Mouse (Mus musculus): ENCODE data around the gene Ehbp1l1. TPM values are rescaled to one million over a fixed set of nuclear protein-coding genes. Genes with fewer than 3 reads are reported as not detected.

Ehbp1l1 gene
- polyA plus RNA-seq, 1 experiment, result 19.3 TPM

- H3K27ac ChIP-seq (ENCODE audit: insufficient read depth, low read depth, low read length), result peak overlapping the region; percentile 41
- H3K36me3 ChIP-seq (ENCODE audit: control insufficient read depth, insufficient read depth, low read length), result no peaks in the 10 kb centered on the region
- DNase-seq, result no peak
- no peaks in the 10 kb centered on the region for H3K27me3 ChIP-seq (replicated peaks; ENCODE audit: control insufficient read depth, insufficient read depth, low read length)
- H3K4me3 ChIP-seq (ENCODE audit: insufficient read depth, low read depth, low read length), result peak overlapping the region; percentile 2; the same call in 1 of the 2 replicates
- no peak for TF ChIP-seq POLR2A (IDR thresholded peaks at IDR 0.05; ENCODE audit: low read depth, low read length)
- no peak for TF ChIP-seq CTCF (conservative IDR thresholded peaks at IDR 0.05; ENCODE audit: insufficient read depth, insufficient read length, low read depth, low read length)
- peaks cover 21% of the 10 kb centered on the region; the same call in 1 of the 2 replicates for H3K4me1 ChIP-seq (ENCODE audit: control insufficient read depth, insufficient read depth, low read length)
- WGBS, result 60% methylated on average over 15 of the region's 15 CpGs
These were observed 953 bp upstream of the Ehbp1l1 start for GRCm38 (mm10) chr19:5726961-5727578.

GRCm38 (mm10) chr19:5725029-5725707, 949 bp downstream of the Ehbp1l1 start:
- H3K36me3 ChIP-seq (ENCODE audit: control insufficient read depth, insufficient read depth, low read length), result no peaks in the 10 kb centered on the region
- H3K4me1 ChIP-seq (ENCODE audit: control insufficient read depth, insufficient read depth, low read length), result peaks cover 16% of the 10 kb centered on the region; the same call in 1 of the 2 replicates
- no peak for TF ChIP-seq POLR2A (IDR thresholded peaks at IDR 0.05; ENCODE audit: low read depth, low read length)
- TF ChIP-seq CTCF (conservative IDR thresholded peaks at IDR 0.05; ENCODE audit: insufficient read depth, insufficient read length, low read depth, low read length), result no peak
- H3K27me3 ChIP-seq (replicated peaks; ENCODE audit: control insufficient read depth, insufficient read depth, low read length), result no peaks in the 10 kb centered on the region
- peak overlapping the region; percentile 70 for H3K4me3 ChIP-seq (ENCODE audit: insufficient read depth, low read depth, low read length)
- H3K27ac ChIP-seq (ENCODE audit: insufficient read depth, low read depth, low read length), result peak overlapping the region; percentile 88
- DNase-seq, result peak; percentile 40
- WGBS, result 53% methylated on average over 12 of the region's 12 CpGs

DNA sequence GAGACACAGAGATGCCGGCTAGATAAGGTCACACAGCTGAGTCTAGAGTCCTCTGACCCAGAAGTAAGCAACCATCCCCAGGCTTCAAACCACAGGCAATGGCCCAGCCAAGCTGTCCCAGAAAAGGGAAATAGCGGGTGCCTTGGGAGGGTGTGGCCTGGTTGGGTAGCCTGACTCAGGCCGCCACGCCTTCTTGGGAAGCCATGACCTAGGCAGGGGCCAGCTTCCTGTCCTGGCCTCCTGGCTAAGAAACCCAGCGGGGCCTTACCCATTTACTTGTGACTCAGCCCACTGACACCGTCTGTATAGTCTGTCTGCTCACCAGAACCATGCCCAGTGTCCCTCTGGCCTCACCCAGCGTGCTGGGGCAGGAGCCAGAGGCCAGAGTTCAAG, 1.6 kb downstream of the Ehbp1l1 start:
- no peak for TF ChIP-seq CTCF (conservative IDR thresholded peaks at IDR 0.05; ENCODE audit: insufficient read depth, insufficient read length, low read depth, low read length)
- no peak for TF ChIP-seq POLR2A (IDR thresholded peaks at IDR 0.05; ENCODE audit: low read depth, low read length)
- H3K36me3 ChIP-seq (ENCODE audit: control insufficient read depth, insufficient read depth, low read length), result no peaks in the 10 kb centered on the region
- H3K27ac ChIP-seq (ENCODE audit: insufficient read depth, low read depth, low read length), result peak overlapping the region; percentile 88
- peak overlapping the region; percentile 70 for H3K4me3 ChIP-seq (ENCODE audit: insufficient read depth, low read depth, low read length)
- peaks cover 13% of the 10 kb centered on the region; the same call in 1 of the 2 replicates for H3K4me1 ChIP-seq (ENCODE audit: control insufficient read depth, insufficient read depth, low read length)
- H3K27me3 ChIP-seq (replicated peaks; ENCODE audit: control insufficient read depth, insufficient read depth, low read length), result no peaks in the 10 kb centered on the region
- 37% methylated on average over 7 of the region's 7 CpGs for WGBS
- peak; percentile 88 for DNase-seq

DNA sequence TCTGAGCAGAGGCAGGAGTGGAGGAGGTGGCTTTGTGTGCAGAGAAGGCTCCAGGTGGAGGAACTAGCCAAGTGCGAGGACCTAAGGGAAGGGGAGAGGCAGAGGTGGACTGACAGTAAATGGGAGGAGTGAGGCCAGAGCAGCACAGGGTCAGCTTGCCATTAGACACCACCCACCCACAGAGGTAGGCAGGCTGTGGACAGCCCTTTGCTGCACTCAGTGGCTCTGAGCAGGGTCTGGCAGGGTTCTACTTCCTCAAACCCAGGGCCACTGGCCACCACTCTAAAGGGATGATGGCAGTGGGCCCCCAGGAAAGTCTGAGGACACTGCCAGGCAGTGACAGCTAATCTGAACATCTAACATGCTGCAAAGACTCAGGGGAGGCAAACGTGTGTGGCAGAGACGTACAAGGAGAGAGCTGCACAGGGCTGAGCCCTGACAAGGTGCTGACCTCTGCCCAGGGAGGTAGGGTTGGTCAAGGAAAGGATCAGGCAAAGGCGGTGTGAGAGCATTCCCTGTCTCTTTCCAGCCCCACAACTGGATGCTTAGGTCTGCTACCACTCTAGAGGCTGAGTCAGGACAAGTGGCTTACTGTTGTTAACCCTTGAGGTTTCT, 2.1 kb downstream of the Ehbp1l1 start:
- H3K27ac ChIP-seq (ENCODE audit: insufficient read depth, low read depth, low read length), result no peak overlapping the region

GRCm38 (mm10) chr19:5722848-5723425, 3.2 kb downstream of the Ehbp1l1 start:
- WGBS, result 76% methylated on average over 7 of the region's 7 CpGs
- H3K27me3 ChIP-seq (replicated peaks; ENCODE audit: control insufficient read depth, insufficient read depth, low read length), result no peaks in the 10 kb centered on the region
- TF ChIP-seq CTCF (conservative IDR thresholded peaks at IDR 0.05; ENCODE audit: insufficient read depth, insufficient read length, low read depth, low read length) (no peak), POLR2A (IDR thresholded peaks at IDR 0.05; ENCODE audit: low read depth, low read length) (no peak)
- H3K36me3 ChIP-seq (ENCODE audit: control insufficient read depth, insufficient read depth, low read length), result no peaks in the 10 kb centered on the region
- H3K4me3 ChIP-seq (ENCODE audit: insufficient read depth, low read depth, low read length), result no peak overlapping the region
- DNase-seq, result no peak
- H3K4me1 ChIP-seq (ENCODE audit: control insufficient read depth, insufficient read depth, low read length), result peaks cover 6% of the 10 kb centered on the region; the same call in 1 of the 2 replicates
- no peak overlapping the region for H3K27ac ChIP-seq (ENCODE audit: insufficient read depth, low read depth, low read length)

More for the DNA sequence above, 2.1 kb downstream of the Ehbp1l1 start:
- WGBS, result 45% methylated on average over 4 of the region's 4 CpGs
- TF ChIP-seq CTCF (conservative IDR thresholded peaks at IDR 0.05; ENCODE audit: insufficient read depth, insufficient read length, low read depth, low read length) (no peak), POLR2A (IDR thresholded peaks at IDR 0.05; ENCODE audit: low read depth, low read length) (no peak)
- Histone ChIP-seq H3K36me3 (ENCODE audit: control insufficient read depth, insufficient read depth, low read length) (no peaks in the 10 kb centered on the region), H3K4me3 (ENCODE audit: insufficient read depth, low read depth, low read length) (peak overlapping the region; percentile 70; the same call in 1 of the 2 replicates), H3K4me1 (ENCODE audit: control insufficient read depth, insufficient read depth, low read length) (peaks cover 13% of the 10 kb centered on the region; the same call in 1 of the 2 replicates), H3K27me3 (replicated peaks; ENCODE audit: control insufficient read depth, insufficient read depth, low read length) (no peaks in the 10 kb centered on the region)
- no peak for DNase-seq

- no peak overlapping the region for H3K4me3 ChIP-seq (ENCODE audit: insufficient read depth, low read depth, low read length)
- TF ChIP-seq CTCF (conservative IDR thresholded peaks at IDR 0.05; ENCODE audit: insufficient read depth, insufficient read length, low read depth, low read length) (no peak), POLR2A (IDR thresholded peaks at IDR 0.05; ENCODE audit: low read depth, low read length) (no peak)
- no peak overlapping the region for H3K27ac ChIP-seq (ENCODE audit: insufficient read depth, low read depth, low read length)
- 91% methylated on average over 6 of the region's 6 CpGs for WGBS
- no peaks in the 10 kb centered on the region for H3K27me3 ChIP-seq (replicated peaks; ENCODE audit: control insufficient read depth, insufficient read depth, low read length)
- H3K36me3 ChIP-seq (ENCODE audit: control insufficient read depth, insufficient read depth, low read length), result no peaks in the 10 kb centered on the region
- H3K4me1 ChIP-seq (ENCODE audit: control insufficient read depth, insufficient read depth, low read length), result peaks cover 4% of the 10 kb centered on the region; the same call in 1 of the 2 replicates
- no peak for DNase-seq
These were observed 4.9 kb downstream of the Ehbp1l1 start for GRCm38 (mm10) chr19:5721233-5721632.
